Mouse (Mus musculus) kidney, adult 2 months (tissue): Measurements from ENCODE around the gene 1110008P14Rik.

ENCODE experiments used
- CTCF ChIP-seq: fragments of 200-500 bp; conservative IDR thresholded peaks from 2 replicates; pipeline ENCODE4 v1.5.1; 2011; ENCODE audit warnings: low read depth, mild to moderate bottlenecking, control low read depth, low read length, moderate library complexity, mixed read lengths; ENCODE audit not compliant: insufficient read depth, insufficient read length
- POLR2A ChIP-seq: fragments of 200-500 bp; IDR thresholded peaks from one replicate; pipeline ENCODE4 v1.6.1; 2011; ENCODE audit warnings: low read depth, low read length, control low read depth

DNA sequence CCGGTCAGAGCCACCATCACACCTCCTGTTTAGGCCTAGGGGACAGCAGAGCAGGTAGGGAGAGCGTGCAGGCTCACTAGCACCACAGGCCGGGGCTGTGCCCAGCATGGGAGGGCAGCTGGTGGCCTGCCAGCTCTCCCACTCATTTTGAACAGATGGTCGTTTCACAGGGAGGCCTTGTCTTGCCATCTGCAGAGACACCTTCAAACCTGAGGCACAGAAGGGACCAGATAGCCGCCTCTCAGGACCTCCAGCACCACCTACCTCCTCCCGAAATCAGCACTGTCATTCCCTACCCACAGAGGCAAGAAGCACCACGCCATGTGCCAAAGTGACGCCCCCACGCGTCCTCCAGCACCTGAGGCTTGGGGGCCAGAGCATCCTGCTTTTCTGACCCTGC lies 37.7 kb downstream of the 1110008P14Rik start:
- no peak for TF ChIP-seq POLR2A
- no peak for TF ChIP-seq CTCF
